Mouse (Mus musculus) spleen, adult 2 months (tissue): ENCODE results near the gene Fam168a.

ENCODE experiments used
- CTCF ChIP-seq: fragments of 200-500 bp; IDR thresholded peaks from 2 replicates; pipeline ENCODE4 v1.5.1; 2011; ENCODE audit warnings: mild to moderate bottlenecking, inconsistent platforms; ENCODE audit not compliant: insufficient read depth, insufficient read length, insufficient replicate concordance; ENCODE audit errors: extremely low read depth
- POLR2A ChIP-seq: fragments of 200-500 bp; IDR thresholded peaks from 2 replicates; pipeline ENCODE4 v1.6.1; 2011; ENCODE audit warnings: low read depth, low read length, inconsistent platforms

GRCm38 (mm10) chr7:100774189-100774588 lies 67.8 kb downstream of the Fam168a start:
- TF ChIP-seq POLR2A (no peak), CTCF (no peak)
